19 mouse cellular contexts compared by ENCODE assay signal in genomic region chr12:4638438-4638837, GRCm38 (mm10). TPM values are rescaled to one million over a fixed set of nuclear protein-coding genes. Genes with fewer than 3 reads are reported as not detected.
DNase-seq lines count a peak whose midpoint lies in the region; ATAC-seq and TF ChIP-seq lines count a peak whose summit lies in the region.
"Had no signal": no experiment of that assay in that cellular context is flagged by ENCODE, and none has a peak within 500 bp of the region (broad histone marks: within the 10 kb centered on the region; RNA-seq: fewer than 3 reads in every experiment).

No protein-coding gene starts in this region.

- WGBS in liver, embryonic 14.5 days (ENCODE audit: insufficient replicate concordance) = 76% methylated on average over 1 of the region's 1 CpGs
- WGBS in liver, embryonic 11.5 days = 81% methylated on average over 1 of the region's 1 CpGs
- WGBS in midbrain, embryonic 16.5 days = 94% methylated on average over 1 of the region's 1 CpGs

- peak; percentile 5 for DNase-seq in cerebellum, postnatal 10 days
- no peak for DNase-seq in cerebellum, postnatal 36 days
- no peak for DNase-seq in liver, embryonic 14.5 days (ENCODE audit: low read depth in 3 of 3, low spot score in 3 of 3)
- no peak for DNase-seq in liver, embryonic 11.5 days (ENCODE audit: low spot score)
- peak; percentile 8 for DNase-seq in CD4-positive helper T cell, adult 2 months (ENCODE audit: low read depth, low spot score)
- DNase-seq in adipocyte (ENCODE audit: low spot score) = peak; percentile 3
- no peak for DNase-seq in thymus, postnatal 36 days
- DNase-seq: cerebellum, adult 11 months; gastrocnemius, postnatal 14 days; heart, postnatal 14 days; kidney, postnatal 14 days had no signal

- peaks cover 34% of the 10 kb centered on the region for H3K36me3 ChIP-seq in liver, embryonic 14.5 days (replicated peaks; ENCODE audit: control insufficient read depth, insufficient read depth, low read depth)
- H3K36me3 ChIP-seq in liver, embryonic 11.5 days (ENCODE audit: control insufficient read depth, insufficient read depth, low read length) = peaks cover 22% of the 10 kb centered on the region
- H3K36me3 ChIP-seq in midbrain, embryonic 16.5 days (ENCODE audit: control insufficient read depth, insufficient read depth, low read length) = peaks cover 34% of the 10 kb centered on the region

- no peak overlapping the region for H3K27ac ChIP-seq in liver, embryonic 14.5 days
- no peak overlapping the region for H3K27ac ChIP-seq in liver, embryonic 11.5 days (ENCODE audit: low read depth, low read length)
- H3K27ac ChIP-seq in midbrain, embryonic 16.5 days (ENCODE audit: low read length) = no peak overlapping the region
- H3K27ac ChIP-seq: heart, embryonic 10.5 days; hindbrain, postnatal 0 days; limb, embryonic 10.5 days; liver, embryonic 15.5 days had no signal

- no peak for TF ChIP-seq EP300 in liver, embryonic 14.5 days (IDR thresholded peaks at IDR 0.05; ENCODE audit: low read depth)

- H3K4me1 ChIP-seq in liver, embryonic 14.5 days (replicated peaks; ENCODE audit: control insufficient read depth in 2 of 2, insufficient read depth in 2 of 2, low read length in 1 of 2) = no peaks in the 10 kb centered on the region
- no peaks in the 10 kb centered on the region for H3K4me1 ChIP-seq in liver, embryonic 11.5 days (replicated peaks; ENCODE audit: control insufficient read depth, insufficient read depth, low read length)
- no peaks in the 10 kb centered on the region for H3K4me1 ChIP-seq in midbrain, embryonic 16.5 days (ENCODE audit: control insufficient read depth, insufficient read depth, low read length)
- H3K4me1 ChIP-seq: heart, embryonic 10.5 days; limb, embryonic 10.5 days; liver, embryonic 15.5 days had no signal

- no peak overlapping the region for H3K9ac ChIP-seq in liver, embryonic 14.5 days (replicated peaks)
- H3K9ac ChIP-seq in liver, embryonic 11.5 days (ENCODE audit: low read depth, low read length) = no peak overlapping the region
- H3K9ac ChIP-seq in midbrain, embryonic 16.5 days (ENCODE audit: low read depth, low read length) = no peak overlapping the region
- H3K9ac ChIP-seq: liver, embryonic 15.5 days had no signal

- TF ChIP-seq CTCF in liver, embryonic 14.5 days (IDR thresholded peaks at IDR 0.05; ENCODE audit: low read depth) = 0 out of 2 replicates have a peak, but pooled peaks have one; percentile 8

- ATAC-seq in liver, embryonic 14.5 days (ENCODE audit: insufficient read depth) = no peak
- no peak for ATAC-seq in liver, embryonic 11.5 days (replicated peaks; ENCODE audit: low FRiP score)
- ATAC-seq in midbrain, embryonic 16.5 days = no peak
- ATAC-seq: hindbrain, postnatal 0 days had no signal

- H3K4me2 ChIP-seq in liver, embryonic 14.5 days (ENCODE audit: low read depth) = no peak overlapping the region
- no peak overlapping the region for H3K4me2 ChIP-seq in liver, embryonic 11.5 days
- H3K4me2 ChIP-seq in midbrain, embryonic 16.5 days (ENCODE audit: low read length) = no peak overlapping the region
- H3K4me2 ChIP-seq: liver, embryonic 15.5 days had no signal

- no peaks in the 10 kb centered on the region for H3K9me3 ChIP-seq in liver, embryonic 14.5 days (ENCODE audit: control insufficient read depth, low read length)
- H3K9me3 ChIP-seq in liver, embryonic 11.5 days (ENCODE audit: control insufficient read depth, low read length) = no peaks in the 10 kb centered on the region
- no peaks in the 10 kb centered on the region for H3K9me3 ChIP-seq in midbrain, embryonic 16.5 days (replicated peaks; ENCODE audit: control insufficient read depth, low read length, poor library complexity, severe bottlenecking)
- H3K9me3 ChIP-seq: heart, embryonic 10.5 days; limb, embryonic 10.5 days; liver, embryonic 15.5 days had no signal

- H3K4me3 ChIP-seq in liver, embryonic 14.5 days (ENCODE audit: insufficient read depth in 1 of 2, low read depth in 2 of 2, low read length in 2 of 2) = no peak overlapping the region
- H3K4me3 ChIP-seq in liver, embryonic 11.5 days (ENCODE audit: low read depth, low read length) = no peak overlapping the region
- H3K4me3 ChIP-seq in midbrain, embryonic 16.5 days (ENCODE audit: low read depth, low read length) = no peak overlapping the region
- H3K4me3 ChIP-seq: heart, embryonic 10.5 days; limb, embryonic 10.5 days; liver, embryonic 15.5 days had no signal

- no peaks in the 10 kb centered on the region for H3K27me3 ChIP-seq in liver, embryonic 14.5 days (ENCODE audit: control insufficient read depth, insufficient read depth, low read length)
- no peaks in the 10 kb centered on the region for H3K27me3 ChIP-seq in liver, embryonic 11.5 days (replicated peaks; ENCODE audit: control insufficient read depth, insufficient read depth, low read length)
- no peaks in the 10 kb centered on the region for H3K27me3 ChIP-seq in midbrain, embryonic 16.5 days (ENCODE audit: control insufficient read depth, insufficient read depth, low read depth, low read length)
- H3K27me3 ChIP-seq: liver, embryonic 15.5 days had no signal

RNA-seq across cellular contexts. Expression of gene Gm3625, which starts 45.7 kb away (rescaled TPM):
- not detected in 2 replicates for polyA plus RNA-seq in liver, embryonic 14.5 days (2012; rRNA removed)
- polyA plus RNA-seq in liver, embryonic 14.5 days (2014; fragmentation: Nextera tagmentation; extraction: Ambion mirVana) = not detected in 2 replicates
- not detected in 2 replicates for polyA plus RNA-seq in liver, embryonic 11.5 days (2014; fragmentation: Nextera tagmentation; extraction: Ambion mirVana)
- not detected in 2 replicates for polyA plus RNA-seq in midbrain, embryonic 16.5 days (2015; fragmentation: Nextera tagmentation; extraction: Ambion mirVana)
- polyA plus RNA-seq: embryonic facial prominence, embryonic 11.5 days; heart, embryonic 10.5 days; hindbrain, postnatal 0 days; limb, embryonic 10.5 days; liver, embryonic 15.5 days; small intestine, adult 2 months; stomach, embryonic 14.5 days had no signal

RNA-seq across cellular contexts. Expression of gene Itsn2, which starts 46.0 kb away (rescaled TPM):
- 10.8 and 13.2 TPM in 2 replicates for polyA plus RNA-seq in liver, embryonic 14.5 days (2012; rRNA removed)
- polyA plus RNA-seq in liver, embryonic 14.5 days (2014; fragmentation: Nextera tagmentation; extraction: Ambion mirVana) = 22.5 and 27.2 TPM in 2 replicates
- 43.0 and 43.7 TPM in 2 replicates for polyA plus RNA-seq in liver, embryonic 11.5 days (2014; fragmentation: Nextera tagmentation; extraction: Ambion mirVana)
- polyA plus RNA-seq in midbrain, embryonic 16.5 days (2015; fragmentation: Nextera tagmentation; extraction: Ambion mirVana) = 19.4 and 20.3 TPM in 2 replicates

Comparison
In these comparisons a context has a peak if more than half of its experiments do, and no peak if none do; other contexts are left out.
1. DNase-seq: peak in cerebellum, postnatal 10 days (2 of 2), CD4-positive helper T cell, adult 2 months (single experiment) and adipocyte (single experiment); none in cerebellum, postnatal 36 days (0 of 2), liver, embryonic 14.5 days (0 of 3), liver, embryonic 11.5 days (single experiment) and thymus, postnatal 36 days (0 of 2).